Mouse (Mus musculus) neural tube, embryonic 10.5 days (tissue): ENCODE data around the gene Tmem208.
A peak's percentile ranks its signal among the peaks of the same experiment; 100 is the strongest.

ENCODE experiments used
- DNase-seq: peaks from one replicate; pipeline ENCODE4 v3.0.0-alpha.2; 2017; ENCODE audit warnings: low spot score; ENCODE audit errors: extremely low spot score

Tmem208 gene

GRCm38 (mm10) chr8:105298351-105299252 lies 27.6 kb upstream of the Tmem208 start:
- no peak for DNase-seq

DNA sequence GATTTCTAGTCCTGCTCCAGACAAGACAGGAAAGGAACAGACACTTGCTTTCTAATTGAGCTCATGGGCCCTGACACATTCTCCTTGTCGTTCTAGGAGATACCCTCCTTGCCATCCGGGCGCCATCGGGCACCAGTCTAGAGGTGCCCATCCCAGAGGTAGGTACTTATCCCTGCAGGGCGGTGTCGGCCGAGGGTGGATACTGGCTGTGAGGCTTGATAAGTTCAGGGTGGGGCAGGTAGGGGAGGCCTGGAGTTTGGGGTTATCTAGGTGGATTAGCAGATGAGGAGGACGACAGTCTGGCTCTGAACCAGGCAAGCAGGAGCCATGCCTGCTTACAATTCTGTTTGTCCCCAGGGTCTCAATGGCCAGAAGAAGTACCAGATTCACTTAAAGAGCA lies 26.2 kb upstream of the Tmem208 start:
- DNase-seq, result no peak

DNA sequence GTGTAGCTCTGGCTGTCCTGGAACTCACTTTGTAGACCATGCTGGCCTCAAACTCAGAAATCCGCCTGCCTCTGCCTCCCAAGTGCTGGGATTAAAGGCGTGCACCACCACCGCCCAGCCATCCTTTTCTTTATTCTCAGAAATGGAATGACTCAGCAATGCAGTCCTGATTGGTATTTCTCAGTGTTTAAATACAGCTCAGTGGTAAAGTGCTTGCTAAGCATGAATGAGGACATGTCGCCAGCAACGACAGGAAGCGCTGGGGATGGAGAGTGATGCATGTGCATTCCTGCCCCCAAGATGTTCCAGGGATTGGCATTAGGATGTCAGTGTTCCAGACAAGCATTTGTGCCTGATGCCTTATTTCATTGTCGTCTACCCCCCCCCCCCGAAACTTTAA lies 22.8 kb upstream of the Tmem208 start:
- DNase-seq, result no peak

DNA sequence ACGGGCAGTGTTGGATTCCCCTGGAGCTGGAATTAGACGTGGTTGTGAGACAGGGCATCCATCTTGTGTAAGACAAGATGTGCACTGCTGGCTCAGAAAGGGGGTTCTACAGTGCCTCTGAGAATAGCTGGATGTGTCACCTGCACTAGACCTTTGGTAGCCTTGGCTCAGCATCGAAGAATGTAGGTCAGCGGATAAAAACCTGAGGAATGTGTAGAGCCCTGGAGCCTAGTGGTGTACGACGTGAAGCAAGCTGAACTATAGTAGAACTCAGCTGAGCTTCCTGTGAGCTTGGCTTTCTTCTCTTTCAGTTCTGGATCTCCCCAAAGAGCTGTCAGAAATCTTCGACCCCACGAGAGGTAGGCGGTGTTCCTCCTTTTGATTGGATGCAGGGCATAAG lies 22.3 kb upstream of the Tmem208 start:
- DNase-seq, result no peak

DNA sequence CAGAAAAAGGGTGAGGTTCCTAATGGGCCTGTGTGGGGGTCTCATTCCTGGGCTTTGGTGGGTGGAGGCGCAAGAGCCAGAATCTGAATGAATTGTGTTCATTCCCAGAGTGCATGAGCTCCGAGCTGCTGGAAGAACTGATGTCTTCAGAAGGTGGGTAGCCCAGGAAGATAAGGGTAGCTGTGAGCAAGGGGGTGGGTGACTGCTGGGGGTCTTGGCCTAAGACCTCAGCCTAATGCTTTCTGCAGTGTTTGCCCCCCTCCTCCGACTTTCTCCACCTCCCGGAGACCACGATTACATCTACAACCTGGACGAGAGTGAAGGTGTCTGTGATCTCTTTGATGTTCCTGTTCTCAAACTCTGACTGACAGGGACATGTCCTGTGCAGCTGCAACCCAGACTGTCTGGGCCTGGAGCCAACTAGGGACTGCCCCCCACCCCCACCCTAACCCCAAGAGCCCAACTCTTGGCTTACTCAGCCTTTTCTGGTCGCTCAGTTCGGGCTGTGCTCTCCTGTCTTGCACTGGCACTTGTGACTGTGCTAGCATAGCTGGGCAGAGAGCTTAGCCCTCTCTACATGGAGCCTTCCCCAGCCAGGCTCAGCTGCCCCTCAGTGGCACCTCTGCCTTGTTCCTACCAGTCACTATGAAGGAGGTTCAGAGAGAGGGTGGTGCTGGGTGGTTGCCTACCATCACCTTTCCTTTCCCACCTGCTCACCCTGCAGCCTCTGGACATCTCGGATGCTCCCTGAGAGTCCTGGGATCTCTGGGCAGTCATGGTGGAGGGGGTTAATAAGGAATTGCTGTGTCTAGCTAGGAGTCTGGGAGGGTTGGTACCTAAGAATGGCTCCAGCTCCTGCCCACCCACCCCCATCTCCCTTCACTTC lies 21.6 kb upstream of the Tmem208 start:
- DNase-seq, result no peak

DNA sequence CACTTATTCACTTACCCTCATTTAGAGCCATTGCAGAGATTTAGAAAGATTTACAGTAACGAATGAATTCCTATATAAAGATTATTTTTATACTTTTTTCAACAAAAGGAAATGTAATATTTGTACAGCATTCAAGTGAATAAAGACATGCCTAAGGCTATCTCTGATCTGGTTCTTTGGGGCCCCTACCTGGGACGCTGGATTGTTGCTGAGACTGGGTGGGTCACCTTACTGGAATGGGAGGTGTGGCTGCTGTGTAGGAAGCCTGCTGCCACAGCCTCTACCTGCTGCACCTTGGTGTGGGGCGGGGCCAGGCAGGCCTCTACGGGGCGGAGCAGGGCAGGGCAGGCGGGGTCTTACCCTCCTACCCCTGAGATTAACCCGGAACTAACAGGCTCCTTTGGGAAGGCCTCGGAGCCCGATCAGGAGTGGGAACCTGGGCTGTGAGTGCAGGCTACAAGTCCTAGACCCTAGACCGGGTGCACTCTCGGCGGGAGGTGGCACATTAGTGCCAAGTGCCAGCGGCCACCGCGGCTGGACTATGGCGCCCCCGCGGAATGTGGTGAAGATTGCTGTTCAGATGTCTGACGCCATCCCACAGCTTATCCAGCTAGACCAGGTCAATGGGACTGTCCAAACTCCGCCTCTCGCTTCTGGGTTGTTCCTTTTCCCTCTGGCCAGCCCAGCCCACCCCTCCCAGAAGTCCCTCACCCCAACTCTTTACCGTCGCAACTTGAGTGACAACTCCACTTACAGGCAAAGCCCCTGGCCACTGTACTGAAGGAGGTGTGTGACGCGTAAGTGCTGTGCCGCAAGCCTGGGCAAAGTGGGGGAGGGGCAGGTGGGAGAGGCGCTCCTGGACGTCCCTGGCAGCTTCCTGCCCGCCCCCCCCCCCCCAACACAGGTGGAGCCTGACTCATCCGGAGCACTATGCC lies 20.7 kb upstream of the Tmem208 start, which contains the start of gene Elmo3:
Elmo3 (plus strand) TSS at position 391 of the 935 bp plus-strand sequence.
- DNase-seq, result peak; percentile 49

DNA sequence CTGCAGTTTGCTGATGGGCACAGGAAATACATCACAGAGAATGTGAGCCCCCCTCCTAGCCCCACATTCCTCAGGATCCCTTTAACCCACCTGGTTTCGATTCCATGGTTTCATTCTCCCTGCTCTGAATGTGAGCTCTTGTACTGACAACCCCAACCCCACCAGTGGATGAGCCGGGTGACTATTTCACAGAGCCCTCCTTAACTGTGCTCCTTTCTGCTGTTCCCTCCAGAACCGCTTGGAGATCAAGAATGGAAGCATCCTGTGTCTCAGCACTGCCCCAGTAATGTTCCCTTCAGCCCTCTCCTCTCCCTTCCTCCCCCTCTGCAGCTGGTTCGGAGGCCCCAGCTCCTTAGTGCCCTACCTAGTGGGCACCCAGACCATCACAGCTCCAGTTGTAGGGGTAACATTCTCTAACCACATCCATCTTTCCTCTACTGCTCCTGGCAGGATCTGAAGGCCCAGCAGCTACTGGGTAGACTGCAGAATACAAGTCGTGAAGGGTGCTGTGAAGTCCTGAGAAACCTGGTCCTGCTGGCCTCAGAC lies 19.9 kb upstream of the Tmem208 start:
- DNase-seq, result no peak

GRCm38 (mm10) chr8:105307670-105308069 lies 18.5 kb upstream of the Tmem208 start:
- DNase-seq, result no peak

DNA sequence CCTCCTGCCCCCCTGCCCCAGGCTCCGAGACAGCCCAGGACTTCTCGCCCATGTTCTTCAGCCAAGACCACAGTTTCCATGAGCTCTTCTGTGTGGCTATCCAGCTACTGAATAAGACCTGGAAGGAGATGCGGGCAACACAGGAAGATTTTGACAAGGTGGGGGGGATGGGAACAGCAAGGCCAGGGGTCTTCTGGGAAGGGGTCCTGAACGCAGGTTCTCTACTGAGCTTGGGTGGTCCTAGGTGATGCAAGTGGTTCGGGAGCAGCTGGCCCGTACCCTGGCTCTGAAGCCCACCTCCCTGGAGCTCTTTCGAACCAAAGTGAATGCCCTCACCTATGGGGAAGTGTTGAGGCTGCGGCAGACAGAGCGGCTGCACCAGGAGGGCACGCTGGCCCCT lies 17.7 kb upstream of the Tmem208 start:
- no peak for DNase-seq

- DNase-seq, result no peak
These were observed 16.9 kb upstream of the Tmem208 start for GRCm38 (mm10) chr8:105309142-105309847.

DNA sequence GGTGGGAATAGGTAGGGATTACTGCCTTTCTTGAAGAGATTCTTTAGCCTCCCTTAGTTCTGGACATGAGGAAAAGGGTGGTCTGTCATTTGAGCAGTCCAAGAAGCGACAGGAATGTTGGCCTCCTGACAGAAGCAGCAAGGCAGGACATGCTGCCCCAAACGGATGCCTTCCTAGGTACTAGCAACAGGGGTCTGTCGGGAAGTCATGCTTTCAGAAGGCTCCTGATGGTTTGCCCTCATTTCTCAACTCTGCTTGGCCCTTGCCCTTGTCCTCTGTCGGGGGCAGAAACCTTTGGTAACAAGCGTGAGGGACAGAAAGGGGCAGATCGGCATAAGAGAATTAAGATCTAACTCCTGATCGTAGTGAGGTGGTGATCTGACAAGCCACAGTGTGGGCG lies 16.0 kb upstream of the Tmem208 start:
- no peak for DNase-seq

GRCm38 (mm10) chr8:105311718-105312117 lies 14.4 kb upstream of the Tmem208 start:
- no peak for DNase-seq

DNA sequence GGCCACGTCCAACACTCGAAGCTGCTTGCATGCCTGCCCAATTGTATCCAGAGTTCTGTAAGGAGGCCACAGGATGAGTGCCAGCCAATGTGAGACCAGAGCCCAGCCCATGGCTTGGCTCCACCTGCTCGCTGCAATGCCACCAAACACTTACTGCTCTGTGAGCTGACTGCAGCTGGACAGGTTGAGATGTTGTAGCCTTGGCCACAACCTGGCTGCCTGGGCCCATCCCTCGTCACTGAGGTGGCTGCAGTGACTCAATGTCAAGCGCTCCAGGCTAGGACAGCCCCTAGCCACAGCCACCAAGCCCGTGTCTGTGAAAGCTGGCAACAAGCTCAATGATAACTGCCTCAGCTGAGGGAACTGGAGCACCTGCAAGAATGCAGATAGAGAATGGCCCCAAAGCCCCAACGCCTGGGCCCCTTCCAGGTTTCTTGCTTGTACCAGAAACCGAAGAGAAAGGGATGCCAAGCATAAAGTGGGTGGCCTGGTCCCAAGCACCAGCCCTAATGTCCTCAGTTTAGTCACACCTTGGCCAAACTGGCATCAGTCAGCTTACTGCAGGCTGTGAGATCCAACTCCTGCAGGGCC lies 13.2 kb upstream of the Tmem208 start:
- no peak for DNase-seq

DNA sequence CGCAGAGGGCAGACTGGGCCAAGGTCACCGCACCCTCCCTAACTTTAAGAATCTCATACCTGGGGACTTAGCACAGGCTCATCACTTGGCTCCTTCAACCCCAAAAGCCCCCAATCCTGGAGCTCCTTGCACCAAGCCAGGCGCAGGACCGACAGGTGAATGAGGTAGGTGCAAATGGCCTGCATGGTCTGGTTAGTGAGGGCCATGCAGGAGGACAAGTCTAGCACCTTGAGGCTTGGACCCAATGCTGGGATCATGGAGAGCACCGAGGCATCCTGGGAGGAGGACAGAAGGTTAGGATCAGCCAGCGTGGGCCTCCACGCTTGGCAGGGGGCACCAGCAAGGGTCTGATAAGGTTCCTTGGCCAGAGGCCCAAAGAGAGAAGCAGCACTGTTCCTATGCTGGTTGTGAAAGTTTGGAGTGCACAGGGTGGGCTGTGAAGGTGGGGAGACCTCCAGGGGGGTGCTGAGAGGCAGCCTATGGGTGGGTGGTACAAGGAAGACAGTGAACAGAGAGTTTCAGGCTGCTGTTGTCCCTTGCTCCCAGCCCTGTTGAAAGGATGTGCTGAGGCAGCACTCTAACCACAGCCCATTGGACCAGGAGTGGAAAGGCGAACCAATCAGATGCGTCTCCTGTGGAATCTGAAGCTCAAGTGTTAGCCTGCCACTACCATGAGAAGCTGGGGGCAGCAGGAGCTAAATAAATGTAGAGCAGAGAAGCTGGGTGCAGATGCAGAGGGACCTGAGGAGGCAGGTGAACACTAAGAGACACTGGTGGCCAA lies 12.3 kb upstream of the Tmem208 start:
- no peak for DNase-seq

DNA sequence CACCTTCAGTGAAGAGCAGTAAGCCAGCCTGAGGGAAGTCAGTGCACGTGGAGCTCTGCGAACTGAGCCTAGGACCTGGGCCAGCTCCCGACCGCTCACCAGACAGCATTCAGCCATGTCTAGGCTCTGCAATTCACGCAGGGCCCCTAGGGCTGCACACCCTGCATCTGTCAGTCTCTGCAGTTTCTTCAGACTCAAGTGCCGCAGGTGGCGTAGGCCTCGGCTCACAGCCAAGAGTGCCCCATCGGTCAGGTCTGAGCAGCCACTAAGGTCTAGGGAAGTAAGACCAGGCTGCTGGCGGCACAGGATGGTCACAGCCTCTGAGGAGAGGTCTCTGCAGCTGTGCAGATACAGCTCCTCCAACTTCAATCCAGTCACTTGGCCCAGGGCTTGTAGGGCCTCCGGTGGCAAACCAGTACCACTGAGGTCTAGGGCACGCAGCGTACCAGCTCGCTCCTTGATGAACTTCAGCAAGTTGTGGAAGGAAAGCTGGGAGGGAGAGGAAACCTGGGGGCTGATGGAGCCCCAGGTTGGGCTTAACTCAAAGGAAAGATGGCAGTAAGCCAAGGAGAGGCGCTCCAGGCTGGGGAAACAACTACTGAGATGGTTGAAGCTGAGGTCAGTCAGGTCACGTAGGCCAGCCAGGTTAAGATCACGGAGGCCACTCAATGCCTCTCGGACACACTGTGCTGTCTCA lies 10.9 kb upstream of the Tmem208 start:
- no peak for DNase-seq

DNA sequence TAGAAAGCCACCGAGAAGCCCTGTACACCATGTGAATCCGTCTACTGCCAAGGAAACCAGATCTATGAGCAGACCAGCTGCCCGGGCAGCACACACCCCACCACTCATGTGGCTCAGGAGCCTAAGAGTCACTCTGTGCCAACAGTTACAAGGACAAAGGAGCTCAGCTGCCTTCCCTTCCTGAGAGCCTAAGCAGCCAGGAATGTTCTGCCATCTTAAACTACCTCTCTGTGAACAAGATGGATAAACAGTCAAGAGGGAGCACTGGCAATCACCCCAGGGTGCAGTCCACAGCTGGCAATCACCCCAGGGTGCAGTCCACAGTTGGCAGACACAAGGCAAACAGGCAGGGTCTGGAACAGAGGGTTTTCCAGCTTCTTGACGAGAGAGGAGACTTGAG lies 8.2 kb upstream of the Tmem208 start:
- no peak for DNase-seq

DNA sequence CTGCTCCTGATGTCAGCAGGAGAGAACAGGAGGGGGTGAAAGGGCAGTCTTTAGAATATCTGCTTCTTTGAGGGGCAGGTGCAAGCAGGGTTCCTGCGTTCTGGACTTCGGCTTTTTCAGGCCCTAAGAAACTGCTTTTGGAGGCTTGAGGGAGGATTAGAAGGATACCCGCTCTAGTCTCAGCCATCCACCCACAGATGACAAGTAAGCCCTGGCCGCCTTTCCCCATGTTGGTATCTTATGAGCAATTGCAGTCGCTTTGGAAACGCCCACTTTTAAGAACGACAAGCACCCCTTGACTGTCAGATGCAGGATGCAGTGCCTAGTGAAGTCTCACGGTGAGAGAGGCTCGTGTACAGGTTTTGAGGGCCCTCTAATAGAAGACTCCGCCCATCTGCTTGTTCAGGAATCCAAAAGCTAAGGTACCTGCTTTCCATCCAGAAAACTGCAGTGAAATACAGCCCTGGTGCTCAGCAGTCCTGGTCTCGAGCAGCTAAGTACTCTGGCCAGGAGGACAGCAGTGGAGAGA lies 7.4 kb upstream of the Tmem208 start:
- no peak for DNase-seq

DNA sequence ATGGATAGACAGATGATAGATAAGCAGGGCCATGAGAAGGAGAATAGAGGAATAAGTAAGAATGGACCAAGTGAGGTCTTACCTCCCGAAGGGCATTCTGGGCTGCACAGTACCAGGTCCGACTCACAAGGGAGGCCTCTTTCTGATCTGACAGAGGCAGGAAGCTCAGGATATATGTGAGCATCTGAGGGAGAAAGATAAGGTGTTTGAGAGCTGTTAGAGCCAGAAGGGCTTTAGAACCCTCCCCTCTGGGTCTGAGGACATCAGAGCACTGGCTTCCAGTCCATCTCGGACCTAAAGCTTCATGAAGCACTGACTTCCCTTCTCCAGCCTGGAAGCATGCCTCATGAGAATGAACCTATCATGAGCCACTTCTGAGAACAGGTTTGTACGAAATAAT lies 3.0 kb upstream of the Tmem208 start:
- no peak for DNase-seq
